Comparison of ENCODE assay signal across 15 mouse cellular contexts in the genomic region with DNA sequence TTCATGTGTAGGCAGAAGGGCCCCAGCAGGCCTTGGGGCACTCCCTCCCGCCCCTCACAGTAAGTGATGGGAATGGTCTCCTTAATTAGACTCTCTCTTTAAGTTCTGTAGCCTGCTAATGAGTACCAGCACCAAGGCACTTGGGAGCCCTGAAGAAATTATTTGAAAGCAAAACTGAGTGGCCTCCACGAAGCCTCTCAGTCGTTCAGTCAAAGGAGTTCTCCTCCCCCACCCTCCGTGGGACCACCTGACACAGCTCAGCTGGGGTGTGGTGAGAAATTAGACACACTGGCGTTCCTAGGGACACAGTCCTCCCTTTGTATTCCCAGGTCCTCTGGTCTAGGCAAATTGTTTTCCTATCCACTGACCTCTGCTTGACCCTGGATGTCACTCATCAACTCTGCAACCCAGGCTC.
DNase-seq lines count a peak whose midpoint lies in the region; ATAC-seq and TF ChIP-seq lines count a peak whose summit lies in the region.
"Had no signal": no experiment of that assay in that cellular context is flagged by ENCODE, and none has a peak within 500 bp of the region (broad histone marks: within the 10 kb centered on the region; RNA-seq: fewer than 3 reads in every experiment).

No protein-coding gene starts in this region.

- no peak overlapping the region for H3K4me3 ChIP-seq in heart, embryonic 10.5 days
- H3K4me3 ChIP-seq in ES-E14 (ENCODE audit: insufficient read depth in 1 of 2, low read depth in 1 of 2, low read length in 2 of 2, poor library complexity in 1 of 2, severe bottlenecking in 1 of 2): no peak overlapping the region
- H3K4me3 ChIP-seq in embryonic facial prominence, embryonic 11.5 days (ENCODE audit: low read depth, low read length): no peak overlapping the region
- H3K4me3 ChIP-seq in midbrain, embryonic 12.5 days: no peak overlapping the region
- H3K4me3 ChIP-seq: left cerebral cortex, adult 2 months had no signal

- ATAC-seq in embryonic facial prominence, embryonic 11.5 days (replicated peaks; ENCODE audit: insufficient number of reproducible peaks, low FRiP score, low TSS enrichment, low read depth): peak; percentile 83
- ATAC-seq in midbrain, embryonic 12.5 days (ENCODE audit: low FRiP score, low read depth): peak; percentile 62; the same call in 1 of the 2 replicates

- H3K27ac ChIP-seq in heart, embryonic 10.5 days: peak overlapping the region; percentile 64
- H3K27ac ChIP-seq in ES-E14 (ENCODE audit: insufficient read depth, low read depth, low read length, poor library complexity, severe bottlenecking): no peak overlapping the region
- H3K27ac ChIP-seq in embryonic facial prominence, embryonic 11.5 days (replicated peaks; ENCODE audit: low read depth, low read length): no peak overlapping the region
- H3K27ac ChIP-seq in midbrain, embryonic 12.5 days (replicated peaks): no peak overlapping the region
- H3K27ac ChIP-seq: kidney, postnatal 0 days; left cerebral cortex, adult 2 months; liver, embryonic 14.5 days had no signal

- no peak for DNase-seq in heart, embryonic 10.5 days (ENCODE audit: low spot score)
- no peak for DNase-seq in heart, postnatal 14 days
- peak; percentile 20 for DNase-seq in ES-E14 (ENCODE audit: low read depth, low spot score)
- DNase-seq in embryonic facial prominence, embryonic 11.5 days (ENCODE audit: low spot score): peak; percentile 68
- DNase-seq in right cerebral cortex, postnatal 36 days (ENCODE audit: low spot score in 2 of 2): no peak
- no peak for DNase-seq in heart, adult 18-20 months
- no peak for DNase-seq in layer of hippocampus, postnatal 36 days
- DNase-seq: adrenal gland, adult 8-10 months; cerebellum, adult 11-12 months; gastrocnemius, postnatal 14 days; heart, postnatal 10 days had no signal

- no peaks in the 10 kb centered on the region for H3K9me3 ChIP-seq in heart, embryonic 10.5 days
- H3K9me3 ChIP-seq in ES-E14 (ENCODE audit: control insufficient read depth, insufficient read depth, low read depth, low read length): no peaks in the 10 kb centered on the region
- no peaks in the 10 kb centered on the region for H3K9me3 ChIP-seq in embryonic facial prominence, embryonic 11.5 days (replicated peaks; ENCODE audit: control insufficient read depth, low read length)
- H3K9me3 ChIP-seq in midbrain, embryonic 12.5 days: no peaks in the 10 kb centered on the region

- in situ Hi-C loops in ES-E14 (cut with MboI; ENCODE audit: low sequenced_read_pairs in 2 of 2, unreplicated experiment in 2 of 2): no loop called here

- H3K9ac ChIP-seq in ES-E14 (ENCODE audit: insufficient read depth, low read depth, low read length, poor library complexity, severe bottlenecking): no peak overlapping the region
- no peak overlapping the region for H3K9ac ChIP-seq in embryonic facial prominence, embryonic 11.5 days (replicated peaks; ENCODE audit: low read length)
- H3K9ac ChIP-seq in midbrain, embryonic 12.5 days (replicated peaks): no peak overlapping the region
- H3K9ac ChIP-seq: liver, embryonic 14.5 days had no signal

- intact Hi-C loops in heart, postnatal 14 days (cut with DNase I): no loop called here

- H3K36me3 ChIP-seq in heart, embryonic 10.5 days: no peaks in the 10 kb centered on the region
- no peaks in the 10 kb centered on the region for H3K36me3 ChIP-seq in ES-E14 (ENCODE audit: control insufficient read depth, insufficient read depth, low read length, poor library complexity, severe bottlenecking)
- no peaks in the 10 kb centered on the region for H3K36me3 ChIP-seq in embryonic facial prominence, embryonic 11.5 days (replicated peaks; ENCODE audit: control insufficient read depth, insufficient read depth, low read depth, low read length)
- H3K36me3 ChIP-seq in midbrain, embryonic 12.5 days: no peaks in the 10 kb centered on the region

- 16% methylated on average over 5 of the region's 5 CpGs for WGBS in heart, embryonic 10.5 days
- under 1% methylated on average over 5 of the region's 5 CpGs for WGBS in embryonic facial prominence, embryonic 11.5 days
- WGBS in midbrain, embryonic 12.5 days: 16% methylated on average over 5 of the region's 5 CpGs

- no peaks in the 10 kb centered on the region for H3K27me3 ChIP-seq in heart, embryonic 10.5 days (ENCODE audit: insufficient read depth, poor library complexity, severe bottlenecking)
- H3K27me3 ChIP-seq in embryonic facial prominence, embryonic 11.5 days (ENCODE audit: control insufficient read depth, insufficient read depth, low read length): no peaks in the 10 kb centered on the region
- no peaks in the 10 kb centered on the region for H3K27me3 ChIP-seq in midbrain, embryonic 12.5 days

- H3K4me2 ChIP-seq in embryonic facial prominence, embryonic 11.5 days (ENCODE audit: low read depth, low read length): no peak overlapping the region
- no peak overlapping the region for H3K4me2 ChIP-seq in midbrain, embryonic 12.5 days (replicated peaks)

- peaks cover 21% of the 10 kb centered on the region for H3K4me1 ChIP-seq in heart, embryonic 10.5 days
- H3K4me1 ChIP-seq in ES-E14 (ENCODE audit: control insufficient read depth in 2 of 2, insufficient read depth in 2 of 2, low read length in 2 of 2, poor library complexity in 1 of 2): 0 out of 4 replicates have a peak, but pooled peaks cover 0 to 2% of the 10 kb centered on the region in 2 experiments
- no peaks in the 10 kb centered on the region; the same call in none of the 2 replicates for H3K4me1 ChIP-seq in embryonic facial prominence, embryonic 11.5 days (ENCODE audit: control insufficient read depth, insufficient read depth, low read length)
- peaks cover 17% of the 10 kb centered on the region; the same call in 1 of the 2 replicates for H3K4me1 ChIP-seq in midbrain, embryonic 12.5 days

TF ChIP-seq in ES-E14, 5 proteins besides CTCF, POLR2A, EP300 and RAD21:
- TF ChIP-seq MAFK (IDR thresholded peaks at IDR 0.05; ENCODE audit: insufficient read depth, low read depth, low read length): no peak
- no peak for TF ChIP-seq ZNF384 (IDR thresholded peaks at IDR 0.05; ENCODE audit: low read depth, low read length)
- TF ChIP-seq ZC3H11A (IDR thresholded peaks at IDR 0.05; ENCODE audit: borderline replicate concordance, low read depth, low read length): no peak
- TF ChIP-seq CHD2 (IDR thresholded peaks at IDR 0.05; ENCODE audit: low read depth, low read length): no peak
- no peak for TF ChIP-seq HCFC1 (IDR thresholded peaks at IDR 0.05; ENCODE audit: borderline replicate concordance, insufficient read depth, low read length)

Comparison
In these comparisons a context has a peak if more than half of its experiments do, and no peak if none do; other contexts are left out.
1. DNase-seq: peak in ES-E14 (single experiment) and embryonic facial prominence, embryonic 11.5 days (single experiment); none in heart, embryonic 10.5 days (single experiment), heart, postnatal 14 days (0 of 2), right cerebral cortex, postnatal 36 days (0 of 2), heart, adult 18-20 months (0 of 2) and layer of hippocampus, postnatal 36 days (0 of 2).